Mouse (Mus musculus) brain, adult 2 months (tissue): ENCODE data around the gene Myb.

ENCODE experiments used
- DNase-seq: peaks from one replicate; pipeline ENCODE4 v3.0.0; 2011; ENCODE audit warnings: low read depth, low spot score

Gene Myb

GRCm38 (mm10) chr10:21128086-21128611 is 32.6 kb downstream of the Myb start:
- peak; percentile 5 for DNase-seq

GRCm38 (mm10) chr10:21118341-21118740 is 42.4 kb downstream of the Myb start:
- DNase-seq: no peak

- no peak for DNase-seq
Measured at GRCm38 (mm10) chr10:21114459-21114858, 46.3 kb downstream of the Myb start.

GRCm38 (mm10) chr10:21112689-21113088 is 48.1 kb downstream of the Myb start:
- no peak for DNase-seq

- DNase-seq: no peak
Measured at GRCm38 (mm10) chr10:21109337-21110056, 51.3 kb downstream of the Myb start.

GRCm38 (mm10) chr10:21108796-21109195 is 52.0 kb downstream of the Myb start:
- no peak for DNase-seq

- DNase-seq: no peak
Measured at GRCm38 (mm10) chr10:21108182-21108581, 52.6 kb downstream of the Myb start.

GRCm38 (mm10) chr10:21105206-21105605 is 55.6 kb downstream of the Myb start:
- DNase-seq: no peak

GRCm38 (mm10) chr10:21102689-21103088 is 58.1 kb downstream of the Myb start:
- no peak for DNase-seq

GRCm38 (mm10) chr10:21101948-21102347 is 58.8 kb downstream of the Myb start:
- DNase-seq: no peak

- no peak for DNase-seq
Measured at GRCm38 (mm10) chr10:21100646-21101249, 60.0 kb downstream of the Myb start.

- DNase-seq: no peak
Measured at GRCm38 (mm10) chr10:21099515-21099914, 61.3 kb downstream of the Myb start.

GRCm38 (mm10) chr10:21095541-21095940 is 65.2 kb downstream of the Myb start:
- DNase-seq: no peak

- DNase-seq: no peak
Measured at GRCm38 (mm10) chr10:21094896-21095295, 65.9 kb downstream of the Myb start.

GRCm38 (mm10) chr10:21093301-21093700 is 67.5 kb downstream of the Myb start:
- no peak for DNase-seq

- DNase-seq: no peak
Measured at GRCm38 (mm10) chr10:21092501-21093270, 68.1 kb downstream of the Myb start.

GRCm38 (mm10) chr10:21090922-21091700 is 69.7 kb downstream of the Myb start:
- DNase-seq: no peak

- DNase-seq: no peak
Measured at GRCm38 (mm10) chr10:21089541-21089940, 71.2 kb downstream of the Myb start.

GRCm38 (mm10) chr10:21087614-21088232 is 73.1 kb downstream of the Myb start:
- DNase-seq: no peak

GRCm38 (mm10) chr10:21085044-21085443 is 75.7 kb downstream of the Myb start:
- DNase-seq: no peak

GRCm38 (mm10) chr10:21083391-21083918 is 77.3 kb downstream of the Myb start:
- peak; percentile 75 for DNase-seq
